Mouse (Mus musculus) olfactory bulb, adult 2 months (tissue): ENCODE data around the gene Nod1. TPM values are rescaled to one million over a fixed set of nuclear protein-coding genes. Genes with fewer than 3 reads are reported as not detected.

Experiments used
- H3K27ac ChIP-seq: fragments of 200-500 bp; 2 replicates; pipeline ENCODE4 v1.5.1; 2012; ENCODE audit warnings: low read depth, low read length; ENCODE audit not compliant: insufficient read depth
- H3K4me1 ChIP-seq: fragments of 200-500 bp; 2 replicates; pipeline ENCODE4 v1.6.1; 2012; ENCODE audit warnings: low read length; ENCODE audit not compliant: control insufficient read depth, insufficient read depth
- H3K4me3 ChIP-seq: fragments of 200-500 bp; 2 replicates; pipeline ENCODE4 v1.5.1; 2012; ENCODE audit warnings: mild to moderate bottlenecking, low read depth, low read length, moderate library complexity; ENCODE audit not compliant: insufficient read depth
- CTCF ChIP-seq: fragments of 200-500 bp; IDR thresholded peaks from 2 replicates; pipeline ENCODE4 v1.5.1; 2012; ENCODE audit warnings: low read depth, mild to moderate bottlenecking, low read length, moderate library complexity; ENCODE audit not compliant: insufficient read depth
- POLR2A ChIP-seq: fragments of 200-500 bp; IDR thresholded peaks from 2 replicates; pipeline ENCODE4 v1.6.1; 2012; ENCODE audit warnings: mild to moderate bottlenecking, low read depth, low read length, moderate library complexity; ENCODE audit not compliant: insufficient read depth
- WGBS: fragments of 180-500 bp; shearing (Covaris S2); methylation state at CpG from one replicate; pipeline ENCODE4 v1.1.7; 2018; 5-methylcytosine and 5-hydroxymethylcytosine counted together
- polyA plus RNA-seq: library from polyadenylated mRNA; stranded (reverse); fragments of >200 nt; gene quantifications from 2 replicates; pipeline ENCODE4 v1.2.4, GENCODE M21; 2012; ENCODE audit warnings: low replicate concordance; ENCODE audit not compliant: missing spikeins, insufficient read depth, insufficient read length

Gene Nod1
- polyA plus RNA-seq, 1 experiment, result not detected

DNA sequence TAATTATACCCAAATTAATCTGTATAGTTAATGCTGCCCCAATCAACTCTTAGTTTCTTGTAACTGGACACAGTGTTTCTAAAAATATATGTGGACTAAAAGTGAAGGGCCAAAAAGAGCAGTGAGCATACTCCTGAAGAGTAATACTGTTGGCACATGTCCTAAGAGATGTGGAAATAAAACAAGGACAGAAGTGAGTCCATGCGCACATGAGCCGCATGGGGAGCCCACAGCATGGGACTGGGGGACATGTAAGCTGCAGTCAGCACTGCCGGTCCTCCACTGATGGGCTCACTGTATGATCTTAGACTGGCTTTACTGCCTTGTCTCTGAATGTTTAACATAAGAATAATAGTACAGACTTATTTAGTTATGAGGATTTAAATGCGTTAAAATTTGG is 92.3 kb downstream of the Nod1 start:
- no peak for TF ChIP-seq POLR2A
- TF ChIP-seq CTCF, result no peak
- Histone ChIP-seq H3K4me3 (no peak overlapping the region), H3K4me1 (no peaks in the 10 kb centered on the region; the same call in 1 of the 2 replicates), H3K27ac (no peak overlapping the region)
- 93% methylated on average over 4 of the region's 4 CpGs for WGBS

GRCm38 (mm10) chr6:54878546-54878945 is 93.9 kb downstream of the Nod1 start:
- Histone ChIP-seq H3K27ac (no peak overlapping the region), H3K4me3 (no peak overlapping the region), H3K4me1 (no peaks in the 10 kb centered on the region)
- TF ChIP-seq CTCF, result no peak
- TF ChIP-seq POLR2A, result no peak

DNA sequence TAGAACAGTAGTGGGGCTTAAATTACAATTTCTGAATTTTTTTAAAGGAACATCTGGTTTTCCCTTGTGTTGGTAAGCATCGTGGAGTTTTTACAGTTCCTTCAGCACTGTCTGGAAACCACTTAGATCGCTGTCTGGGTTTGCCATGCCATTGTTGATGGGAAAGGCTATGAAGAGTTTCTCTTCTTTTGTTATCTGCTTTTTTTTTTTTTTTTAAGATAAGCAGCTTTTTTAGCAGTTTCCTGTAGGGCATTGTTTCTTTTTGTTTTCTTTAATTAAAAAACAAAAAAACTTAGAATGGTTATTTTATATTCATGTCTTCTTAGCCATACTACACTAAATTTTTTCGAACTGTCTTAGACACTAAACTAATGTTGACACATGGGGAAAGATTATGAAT is 94.8 kb downstream of the Nod1 start:
- WGBS, result 82% methylated on average over 3 of the region's 3 CpGs
- no peak overlapping the region for H3K4me3 ChIP-seq
- TF ChIP-seq CTCF (no peak), POLR2A (no peak)

GRCm38 (mm10) chr6:54876782-54877181 is 95.6 kb downstream of the Nod1 start:
- no peak for TF ChIP-seq POLR2A
- TF ChIP-seq CTCF, result no peak
- Histone ChIP-seq H3K4me1 (no peaks in the 10 kb centered on the region), H3K4me3 (no peak overlapping the region), H3K27ac (no peak overlapping the region)
- 57% methylated on average over 5 of the region's 5 CpGs for WGBS

More for the DNA sequence above, 94.8 kb downstream of the Nod1 start:
- Histone ChIP-seq H3K27ac (no peak overlapping the region), H3K4me1 (no peaks in the 10 kb centered on the region)

Other genes starting within 250 kb of the Nod1 start
- gene Znrf2, start 155.7 kb downstream of the Nod1 start, polyA plus RNA-seq, result not detected in 2 replicates
- gene Ggct, start 20.3 kb upstream of the Nod1 start, polyA plus RNA-seq, result not detected in 2 replicates
- gene Gars, start 65.4 kb upstream of the Nod1 start, polyA plus RNA-seq, result not detected in 2 replicates
- gene Crhr2, start 160.4 kb upstream of the Nod1 start, polyA plus RNA-seq, result not detected in 2 replicates
- not detected in 2 replicates for gene Inmt, start 202.4 kb upstream of the Nod1 start, polyA plus RNA-seq
- not detected in 2 replicates for gene Mindy4, start 230.8 kb upstream of the Nod1 start, polyA plus RNA-seq